Mouse (Mus musculus): ENCODE data around the gene Ccnb1ip1.

GRCm38 (mm10) chr14:50765736-50766135 is 41.8 kb downstream of the Ccnb1ip1 start:
- TF ChIP-seq CTCF (IDR thresholded peaks at IDR 0.05; ENCODE audit: low read depth, low read length) (no peak), POLR2A (IDR thresholded peaks at IDR 0.05; ENCODE audit: borderline replicate concordance, low read depth, low read length) (no peak)

Data from bone marrow macrophage, adult 2 months (primary cell).